Mouse (Mus musculus) layer of hippocampus, postnatal 36 days (tissue): Measurements from ENCODE around the gene Colgalt2. TPM values are rescaled to one million over a fixed set of nuclear protein-coding genes. Genes with fewer than 3 reads are reported as not detected.

Source experiments
- DNase-seq, 2 experiments: peaks; one replicate each; pipeline ENCODE4 v3.0.0; 2022
- total RNA-seq, 2 experiments: library from RNA; stranded (reverse); gene quantifications; 2 replicates each; pipeline ENCODE4 v1.2.3; 2021

Gene Colgalt2
- total RNA-seq, 2 experiments from 2014 or later, result 5.6 to 5.9 TPM

- DNase-seq, result no peak
Measured at GRCm38 (mm10) chr1:152496831-152497230, 97.2 kb downstream of the Colgalt2 start.

GRCm38 (mm10) chr1:152497581-152497980 lies 98.0 kb downstream of the Colgalt2 start:
- DNase-seq, result no peak

GRCm38 (mm10) chr1:152499802-152500201 lies 100.2 kb downstream of the Colgalt2 start:
- no peak for DNase-seq

GRCm38 (mm10) chr1:152506175-152506574 lies 106.5 kb downstream of the Colgalt2 start:
- DNase-seq, result no peak

GRCm38 (mm10) chr1:152506726-152507125 lies 107.1 kb downstream of the Colgalt2 start:
- no peak for DNase-seq

GRCm38 (mm10) chr1:152508481-152509220 lies 109.0 kb downstream of the Colgalt2 start:
- no peak for DNase-seq

GRCm38 (mm10) chr1:152511237-152511636 lies 111.6 kb downstream of the Colgalt2 start:
- no peak for DNase-seq

- no peak for DNase-seq
Measured at GRCm38 (mm10) chr1:152514256-152514655, 114.6 kb downstream of the Colgalt2 start.

GRCm38 (mm10) chr1:152517057-152517570 lies 117.5 kb downstream of the Colgalt2 start:
- DNase-seq, result no peak

GRCm38 (mm10) chr1:152518971-152519370 lies 119.3 kb downstream of the Colgalt2 start:
- DNase-seq, result no peak

GRCm38 (mm10) chr1:152520798-152521575 lies 121.4 kb downstream of the Colgalt2 start:
- DNase-seq, result peak in 1 of 2 experiments; percentile 57

GRCm38 (mm10) chr1:152522226-152522625 lies 122.6 kb downstream of the Colgalt2 start:
- peak; percentile 70 to 75 for DNase-seq

- no peak for DNase-seq
Measured at GRCm38 (mm10) chr1:152523292-152523691, 123.7 kb downstream of the Colgalt2 start.

GRCm38 (mm10) chr1:152524098-152524892 lies 124.7 kb downstream of the Colgalt2 start:
- peak; percentile 49 to 50 for DNase-seq

- DNase-seq, result peak; percentile 58 to 77
Measured at GRCm38 (mm10) chr1:152524987-152525648, 125.5 kb downstream of the Colgalt2 start.

- no peak for DNase-seq
Measured at GRCm38 (mm10) chr1:152526154-152526553, 126.5 kb downstream of the Colgalt2 start.

GRCm38 (mm10) chr1:152528214-152528613 lies 128.6 kb downstream of the Colgalt2 start:
- DNase-seq, result no peak

- no peak for DNase-seq
Measured at GRCm38 (mm10) chr1:152528778-152529177, 129.1 kb downstream of the Colgalt2 start.

- DNase-seq, result no peak
Measured at GRCm38 (mm10) chr1:152531498-152531897, 131.9 kb downstream of the Colgalt2 start.

GRCm38 (mm10) chr1:152534531-152534930 lies 134.9 kb downstream of the Colgalt2 start:
- DNase-seq, result no peak

- no peak for DNase-seq
Measured at GRCm38 (mm10) chr1:152536416-152537018, 136.9 kb downstream of the Colgalt2 start.

- no peak for DNase-seq
Measured at GRCm38 (mm10) chr1:152537186-152537585, 137.6 kb downstream of the Colgalt2 start.
